Mouse (Mus musculus) fibroblast of lung, adult 2 months (primary cell): ENCODE results near the gene Txn1.

ENCODE experiments used
- DNase-seq: peaks from one replicate; pipeline ENCODE4 v3.0.0-alpha.2; 2011; ENCODE audit warnings: low read depth

Gene Txn1

DNA sequence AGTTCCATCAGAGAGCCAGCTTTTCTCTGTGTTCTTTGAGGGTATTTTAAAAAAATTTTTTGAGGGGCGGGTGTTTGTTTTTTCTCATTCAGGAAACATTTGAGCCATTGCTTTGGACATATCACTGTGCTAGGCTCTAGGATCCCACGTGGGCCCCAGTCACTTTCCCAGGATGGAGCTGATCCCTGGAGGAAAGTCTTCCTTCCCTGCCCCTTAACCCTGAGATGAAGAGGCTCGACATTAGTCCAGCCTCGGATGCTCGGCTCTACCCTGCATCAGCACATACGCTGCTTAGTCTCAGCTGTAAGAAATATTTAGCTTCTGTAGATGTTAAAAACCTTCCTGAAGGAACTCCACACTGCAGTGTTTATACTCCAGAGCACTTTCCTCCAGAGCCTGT lies 60.3 kb downstream of the Txn1 start:
- DNase-seq: no peak

DNA sequence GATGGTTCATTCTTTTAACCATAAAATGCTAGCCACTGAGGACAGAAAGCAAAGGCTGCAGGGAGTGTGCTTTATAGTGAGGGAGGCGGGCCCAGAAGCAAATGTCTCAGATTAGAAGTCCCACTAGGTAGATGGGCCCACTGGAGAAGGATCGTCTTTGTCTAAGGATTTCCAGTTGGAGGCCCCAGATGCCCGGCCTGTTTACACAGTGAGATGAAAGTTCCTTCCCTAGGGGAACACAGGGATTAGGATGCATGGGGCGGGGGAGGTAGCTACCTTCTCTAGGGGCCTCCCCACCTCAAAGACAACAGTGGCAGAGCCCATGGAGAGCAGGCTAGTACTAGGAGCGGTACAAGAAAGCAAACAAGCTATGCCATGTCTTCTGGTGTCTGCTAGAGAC lies 61.1 kb downstream of the Txn1 start:
- DNase-seq: no peak
